Mouse (Mus musculus): ENCODE data around the gene Lin54.
"Not testable (repeated sequence)": the region's sequence is repeated elsewhere in the genome, so short reads cannot be mapped to it uniquely, and the experiment has no call there.

Lin54 gene

GRCm38 (mm10) chr5:100487120-100487519, 13.3 kb downstream of the Lin54 start:
- no peak for DNase-seq

- no peak for DNase-seq
These were observed 16.9 kb downstream of the Lin54 start for GRCm38 (mm10) chr5:100483569-100483968.

GRCm38 (mm10) chr5:100477604-100478003, 22.8 kb downstream of the Lin54 start:
- DNase-seq = no peak

GRCm38 (mm10) chr5:100476328-100476727, 24.1 kb downstream of the Lin54 start:
- DNase-seq = peak in 1 of 2 experiments; percentile 9

GRCm38 (mm10) chr5:100467336-100467735, 33.1 kb downstream of the Lin54 start:
- DNase-seq = no peak

- no peak for DNase-seq
These were observed 33.8 kb downstream of the Lin54 start for GRCm38 (mm10) chr5:100466624-100467023.

- DNase-seq = no peak
These were observed 38.1 kb downstream of the Lin54 start for GRCm38 (mm10) chr5:100462374-100462773.

GRCm38 (mm10) chr5:100461526-100461925, 38.9 kb downstream of the Lin54 start:
- no peak for DNase-seq

- no peak for DNase-seq
These were observed 41.0 kb downstream of the Lin54 start for GRCm38 (mm10) chr5:100459468-100459867.

- DNase-seq = no peak
These were observed 48.6 kb downstream of the Lin54 start for GRCm38 (mm10) chr5:100451871-100452270.

GRCm38 (mm10) chr5:100438796-100439195, 61.6 kb downstream of the Lin54 start:
- DNase-seq = no peak

GRCm38 (mm10) chr5:100437917-100438316, 62.5 kb downstream of the Lin54 start:
- no peak for DNase-seq

- no peak for DNase-seq
These were observed 63.4 kb downstream of the Lin54 start for GRCm38 (mm10) chr5:100437086-100437485.

- DNase-seq = no peak
These were observed 69.5 kb downstream of the Lin54 start for GRCm38 (mm10) chr5:100430966-100431365.

- no peak for DNase-seq
These were observed 70.4 kb downstream of the Lin54 start for GRCm38 (mm10) chr5:100430076-100430390.

- DNase-seq = peak; percentile 79 to 81
These were observed 70.9 kb downstream of the Lin54 start for GRCm38 (mm10) chr5:100429344-100430075.

GRCm38 (mm10) chr5:100428734-100429343, 71.6 kb downstream of the Lin54 start:
- no peak for DNase-seq

- DNase-seq = no peak
These were observed 72.3 kb downstream of the Lin54 start for GRCm38 (mm10) chr5:100428031-100428733.

GRCm38 (mm10) chr5:100427276-100427675, 73.2 kb downstream of the Lin54 start:
- DNase-seq = no peak

- DNase-seq = not testable (repeated sequence)
These were observed 74.6 kb downstream of the Lin54 start for GRCm38 (mm10) chr5:100425823-100426222.

- no peak for DNase-seq
These were observed 76.2 kb downstream of the Lin54 start for GRCm38 (mm10) chr5:100424252-100424651.

GRCm38 (mm10) chr5:100423626-100424025, 76.8 kb downstream of the Lin54 start:
- no peak for DNase-seq

- DNase-seq = no peak
These were observed 81.6 kb downstream of the Lin54 start for GRCm38 (mm10) chr5:100418861-100419260.

GRCm38 (mm10) chr5:100418077-100418476, 82.4 kb downstream of the Lin54 start:
- DNase-seq = no peak

Measured in spleen, adult 18-20 months (tissue).